Mouse (Mus musculus): ENCODE data around the gene Adipoq.

- TF ChIP-seq POLR2A (IDR thresholded peaks at IDR 0.05; ENCODE audit: extremely low read depth, insufficient read depth, low read length) (no peak), CTCF (IDR thresholded peaks at IDR 0.05; ENCODE audit: low read depth, low read length) (no peak)
Observed at GRCm38 (mm10) chr16:23187983-23188382, 41.6 kb downstream of the Adipoq start.
